Mouse (Mus musculus) B cell, adult 2 months (primary cell): ENCODE measurements around the gene Rps6kl1.

Source experiments
- DNase-seq, 2 experiments: peaks; one replicate each; pipeline ENCODE4 v3.0.0; 2022

Rps6kl1 gene

GRCm38 (mm10) chr12:85175087-85175675 is 24.1 kb upstream of the Rps6kl1 start:
- no peak for DNase-seq

DNA sequence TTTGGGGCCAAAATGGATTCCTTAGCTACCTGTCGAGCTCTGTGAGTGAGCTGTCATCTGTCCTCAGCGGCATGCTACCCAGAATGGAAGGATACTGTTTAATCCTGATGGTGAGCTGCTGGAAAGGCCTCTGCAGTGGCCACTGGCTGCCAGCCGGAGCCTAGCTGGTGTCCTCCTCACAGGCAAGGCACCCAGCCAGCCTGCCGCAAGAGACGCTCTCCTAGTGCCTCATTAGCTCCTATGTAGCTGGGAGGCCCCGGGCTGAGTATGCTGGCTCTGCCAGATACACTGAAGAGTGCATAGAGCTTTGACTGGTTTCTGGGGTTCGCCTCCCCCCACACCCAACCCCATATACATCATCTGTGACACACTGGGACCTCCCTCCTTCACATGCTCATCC is 23.0 kb upstream of the Rps6kl1 start:
- no peak for DNase-seq

DNA sequence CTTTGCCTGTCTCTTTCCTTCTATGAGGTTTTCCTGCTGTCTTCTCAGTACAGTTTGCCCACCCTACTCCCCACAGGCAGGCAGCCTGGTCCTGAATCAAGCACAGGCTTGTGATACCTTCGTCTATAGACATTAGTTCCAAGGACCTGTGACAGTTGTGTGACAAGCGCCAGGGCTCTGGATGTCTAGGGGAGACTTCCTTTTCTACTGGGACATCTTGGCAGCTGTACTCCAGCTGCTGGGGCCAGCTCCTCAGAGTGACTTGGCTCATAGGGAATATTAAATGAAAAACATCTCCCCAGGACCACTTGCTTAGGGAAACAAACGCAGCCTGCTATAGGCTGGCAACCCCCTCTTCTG is 19.9 kb upstream of the Rps6kl1 start:
- no peak for DNase-seq

DNA sequence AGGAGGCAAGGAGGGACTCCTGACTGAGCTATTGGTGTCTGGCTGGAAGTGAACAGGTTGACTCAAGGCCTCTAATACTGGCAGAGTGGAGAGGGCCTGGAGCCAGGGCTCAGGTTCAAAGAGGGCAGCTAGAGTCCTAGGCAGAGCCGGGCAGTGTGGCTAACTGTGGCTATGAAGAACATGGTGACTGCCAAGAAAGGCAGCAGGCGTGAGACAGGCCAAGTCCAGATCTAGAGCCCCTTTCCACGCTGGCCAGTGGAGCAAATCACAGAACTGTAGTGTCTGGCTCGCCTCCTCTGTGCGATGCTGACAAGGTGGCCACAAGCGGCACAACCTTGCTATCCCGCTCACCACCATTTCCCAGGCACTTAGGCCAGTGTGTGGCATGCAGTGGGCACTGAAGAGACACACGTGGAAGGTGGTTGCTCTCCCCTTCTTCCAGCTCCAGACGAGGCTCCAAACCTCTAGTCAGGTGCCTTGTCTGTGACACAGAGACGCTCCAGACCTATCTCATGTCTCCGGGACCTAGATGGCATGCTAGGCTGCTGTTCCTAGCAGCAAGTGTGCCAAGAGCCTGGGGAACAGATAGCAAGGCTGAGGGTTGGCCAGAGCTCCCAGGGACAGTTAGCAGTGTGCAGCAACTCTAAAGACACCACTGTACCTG is 19.4 kb upstream of the Rps6kl1 start:
- DNase-seq = no peak

DNA sequence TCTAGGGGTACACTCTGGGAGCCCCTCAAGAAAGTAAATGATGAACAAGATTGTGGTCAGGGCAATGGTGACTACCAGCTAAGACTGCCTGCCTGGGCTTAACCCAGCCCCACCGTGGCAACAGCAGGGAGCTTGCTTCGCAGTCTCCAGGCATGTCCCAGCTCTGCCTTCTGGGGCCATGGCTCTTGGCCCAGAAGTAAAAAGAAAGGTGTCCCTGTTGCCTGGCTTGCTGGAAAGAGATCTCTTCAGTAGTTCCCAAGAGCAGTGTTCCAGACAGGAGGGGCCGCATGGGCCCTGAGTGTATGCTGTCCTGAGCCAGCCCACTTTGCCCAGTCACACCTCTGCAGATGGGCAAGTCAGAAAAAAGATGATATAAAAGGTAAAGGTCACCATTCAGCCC is 18.8 kb upstream of the Rps6kl1 start:
- no peak for DNase-seq

DNA sequence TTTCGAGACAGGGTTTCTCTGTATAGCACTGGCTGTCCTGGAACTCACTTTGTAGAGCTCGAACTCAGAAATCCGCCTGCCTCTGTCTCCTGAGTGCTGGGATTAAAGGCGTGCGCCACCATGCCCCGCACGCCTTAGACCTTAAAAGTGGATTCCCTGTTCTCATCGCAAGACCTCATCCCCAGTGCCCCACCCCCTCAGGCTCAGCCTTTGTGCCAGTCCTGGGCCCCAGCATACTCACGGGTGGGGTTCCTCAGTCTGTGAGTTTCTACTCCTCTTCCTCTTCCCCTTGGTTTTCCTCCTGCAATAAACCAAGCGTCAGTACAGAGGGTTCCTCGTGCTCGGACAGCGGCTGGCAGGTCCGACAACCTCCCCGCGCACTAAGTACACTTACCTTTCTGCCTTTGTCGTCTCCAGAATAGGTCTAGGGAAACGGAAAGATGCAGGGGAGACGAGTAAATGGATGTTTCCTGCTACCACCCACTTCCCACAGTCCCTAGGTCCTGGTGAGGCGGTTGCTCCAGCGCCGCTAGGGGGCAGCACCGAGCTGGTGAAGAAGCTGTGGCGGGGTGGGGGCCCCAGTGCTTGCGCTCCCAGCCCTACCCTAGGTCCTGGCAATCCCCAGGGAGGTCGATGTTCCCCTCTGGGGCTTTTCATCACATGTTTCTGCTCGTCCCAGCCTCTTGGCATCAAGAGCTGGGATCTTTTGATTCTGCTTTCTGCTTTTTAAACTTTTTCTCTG is 18.2 kb upstream of the Rps6kl1 start:
- DNase-seq = peak; percentile 90

DNA sequence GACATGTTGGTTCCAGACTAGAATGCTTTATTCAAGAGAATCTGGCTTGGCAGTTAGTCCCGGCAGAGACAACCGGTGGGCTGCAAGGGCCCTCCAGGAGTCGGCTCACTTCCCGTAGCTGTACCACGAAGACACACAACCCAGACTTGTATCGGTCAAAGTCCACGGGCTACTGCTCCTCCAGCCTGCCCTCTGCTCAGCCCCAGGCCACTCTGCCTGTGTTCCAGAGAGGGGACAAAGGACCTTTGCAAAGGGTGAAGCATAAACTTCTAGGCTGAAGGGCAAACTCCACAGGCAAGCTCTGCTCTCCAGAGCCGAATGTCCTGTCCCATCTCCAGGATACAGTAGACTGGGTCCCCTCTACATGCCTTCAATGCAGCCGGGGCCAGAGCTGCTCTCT is 15.6 kb upstream of the Rps6kl1 start:
- DNase-seq = no peak

DNA sequence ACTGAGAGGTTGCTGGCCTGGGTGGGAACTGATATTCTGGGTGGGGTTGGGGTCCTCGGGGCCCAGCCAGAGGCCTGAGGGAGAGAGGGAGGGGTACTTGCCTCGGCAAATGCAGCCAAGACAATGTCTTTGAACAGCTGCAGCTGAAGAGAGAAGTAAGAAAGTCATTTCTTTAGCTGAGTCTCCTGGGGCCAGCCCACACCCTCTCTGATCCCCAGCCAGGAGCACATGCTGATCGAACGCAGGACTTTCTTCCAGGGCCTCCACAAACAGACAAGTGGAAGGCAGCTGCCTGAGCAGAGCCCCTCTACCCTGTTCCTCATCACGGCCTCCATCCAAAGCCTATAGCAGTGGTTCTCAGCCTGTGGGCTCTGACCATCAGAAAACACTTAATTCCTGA is 13.9 kb upstream of the Rps6kl1 start:
- DNase-seq = no peak

GRCm38 (mm10) chr12:85159592-85159991 is 8.5 kb upstream of the Rps6kl1 start:
- DNase-seq = no peak

DNA sequence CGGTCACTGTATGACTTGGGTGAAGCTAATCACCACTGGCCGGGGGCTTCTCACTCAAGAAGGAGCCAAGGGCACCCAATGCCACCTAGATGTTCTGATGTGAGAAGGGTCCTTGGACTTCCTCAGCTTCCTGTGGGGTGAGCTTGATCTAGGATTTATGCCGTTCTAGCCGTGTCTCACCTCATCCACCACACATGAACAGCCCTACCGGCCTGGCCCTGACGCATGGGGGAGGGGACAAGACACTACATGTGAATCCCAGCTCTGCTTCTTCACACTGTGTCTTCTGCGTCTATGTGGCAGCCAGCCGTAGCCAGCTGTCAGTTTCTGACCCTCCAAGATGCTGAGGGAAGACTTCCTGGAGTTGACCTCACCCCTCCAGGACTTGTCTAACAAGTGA is 7.7 kb upstream of the Rps6kl1 start:
- no peak for DNase-seq

- DNase-seq = no peak
Observed at GRCm38 (mm10) chr12:85157797-85158460, 6.9 kb upstream of the Rps6kl1 start.

DNA sequence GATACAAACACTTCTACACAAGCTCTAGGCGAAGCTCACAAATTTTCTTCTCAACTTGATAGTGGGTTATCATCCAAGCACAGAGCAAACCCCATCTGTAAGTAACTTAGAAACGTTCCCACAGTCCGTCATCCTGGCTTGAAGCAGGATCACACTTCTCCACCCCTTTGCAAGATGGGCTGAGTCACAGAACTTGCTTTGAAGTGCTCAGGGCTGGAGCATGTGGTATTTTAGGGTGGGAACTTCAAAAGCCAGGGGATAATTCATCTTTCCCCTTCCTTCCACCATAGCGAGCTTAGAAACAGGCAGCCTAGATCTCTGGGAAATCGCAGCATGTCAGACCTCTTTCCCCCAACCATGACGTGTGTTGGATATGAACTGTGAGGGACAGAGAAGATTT is 5.3 kb upstream of the Rps6kl1 start:
- no peak for DNase-seq

GRCm38 (mm10) chr12:85153011-85153410 is 1.9 kb upstream of the Rps6kl1 start:
- no peak for DNase-seq

GRCm38 (mm10) chr12:85150321-85151001 is 603 bp downstream of the Rps6kl1 start:
- no peak for DNase-seq

DNA sequence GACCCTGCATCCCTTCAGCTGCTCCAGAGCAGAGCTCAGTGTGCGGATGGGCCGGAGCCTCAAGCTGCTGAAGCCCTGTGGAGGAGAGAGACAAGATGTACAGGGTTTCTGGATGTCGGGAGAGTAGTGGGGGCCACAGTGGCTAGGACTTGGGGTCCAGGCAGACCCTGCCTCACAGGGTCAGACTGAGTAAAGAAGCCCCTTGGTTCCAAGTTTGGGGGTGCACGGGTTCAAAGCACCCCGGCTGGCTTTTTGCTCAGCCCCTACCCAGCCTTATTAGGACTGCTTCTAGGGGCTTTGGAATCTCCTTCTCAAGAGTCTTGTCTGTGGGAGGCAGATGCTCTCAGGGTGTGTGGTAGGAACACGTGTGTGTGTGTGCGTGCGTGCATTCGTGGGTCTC is 4.2 kb downstream of the Rps6kl1 start:
- no peak for DNase-seq

DNA sequence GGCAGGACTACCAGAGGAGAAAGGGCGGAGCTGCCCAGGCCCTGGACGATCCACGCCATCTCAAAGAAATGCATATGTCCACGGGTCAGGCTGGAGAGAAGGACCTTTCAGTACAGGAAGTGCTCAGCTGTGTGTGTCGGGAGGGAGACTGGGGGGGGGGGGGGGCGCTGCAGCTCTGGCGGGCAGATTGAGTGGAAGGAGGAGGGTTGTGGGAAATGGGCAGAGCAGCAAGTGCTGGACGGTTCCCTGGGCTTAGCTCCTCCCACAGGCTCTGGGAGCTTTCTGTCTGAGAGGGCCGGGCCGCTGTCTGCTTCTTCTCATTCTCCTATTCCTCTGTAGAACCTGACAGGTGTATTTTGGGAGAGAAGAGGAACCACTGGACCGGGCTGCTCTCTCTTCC is 4.7 kb downstream of the Rps6kl1 start:
- DNase-seq = no peak

GRCm38 (mm10) chr12:85145630-85146029 is 5.4 kb downstream of the Rps6kl1 start:
- DNase-seq = no peak

- DNase-seq = no peak
Observed at GRCm38 (mm10) chr12:85144821-85145220, 6.2 kb downstream of the Rps6kl1 start.

- DNase-seq = peak; percentile 28 to 33
Observed at GRCm38 (mm10) chr12:85144276-85144675, 6.8 kb downstream of the Rps6kl1 start.

- peak; percentile 87 for DNase-seq
Observed at GRCm38 (mm10) chr12:85142803-85143202, 8.3 kb downstream of the Rps6kl1 start.

GRCm38 (mm10) chr12:85141096-85141495 is 10.0 kb downstream of the Rps6kl1 start:
- DNase-seq = no peak

DNA sequence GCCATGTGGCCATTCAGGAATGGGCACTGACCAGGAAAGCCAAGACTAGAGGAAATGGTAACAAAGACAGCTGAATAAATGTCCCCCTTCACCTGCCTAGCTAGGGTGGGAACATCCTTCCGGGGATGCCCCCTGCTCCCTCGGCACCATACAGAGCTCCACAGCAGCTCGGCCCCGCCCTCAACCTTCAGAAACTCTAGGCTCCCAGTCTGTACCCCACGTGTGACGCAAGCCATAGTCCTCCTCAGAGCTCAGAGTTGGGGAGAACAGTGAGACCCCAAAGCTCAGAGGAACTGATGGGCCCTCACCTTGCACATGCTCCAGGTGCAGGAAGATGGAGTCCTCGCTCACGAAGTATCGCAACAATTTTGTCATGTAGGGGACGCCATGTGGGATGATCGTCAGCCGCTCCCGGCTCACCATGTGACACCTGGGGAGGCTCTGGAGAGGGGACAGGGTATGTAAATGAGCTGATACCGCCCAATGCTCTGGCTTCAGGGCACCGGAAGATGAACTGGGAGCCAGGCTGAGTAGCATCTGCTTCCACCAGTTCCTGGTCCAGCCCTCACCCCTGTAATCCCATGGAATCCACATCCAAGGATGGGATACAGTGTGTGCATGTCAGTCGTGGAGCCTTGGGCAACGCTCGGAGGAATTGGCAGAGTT is 10.9 kb downstream of the Rps6kl1 start:
- DNase-seq = peak; percentile 38 to 42

GRCm38 (mm10) chr12:85136627-85137026 is 14.4 kb downstream of the Rps6kl1 start:
- no peak for DNase-seq
